Mouse (Mus musculus): ENCODE results near the gene Tent4a.
A peak's percentile ranks its signal among the peaks of the same experiment; 100 is the strongest.
"Not testable (repeated sequence)": the region's sequence is repeated elsewhere in the genome, so short reads cannot be mapped to it uniquely, and the experiment has no call there.

Tent4a gene

DNA sequence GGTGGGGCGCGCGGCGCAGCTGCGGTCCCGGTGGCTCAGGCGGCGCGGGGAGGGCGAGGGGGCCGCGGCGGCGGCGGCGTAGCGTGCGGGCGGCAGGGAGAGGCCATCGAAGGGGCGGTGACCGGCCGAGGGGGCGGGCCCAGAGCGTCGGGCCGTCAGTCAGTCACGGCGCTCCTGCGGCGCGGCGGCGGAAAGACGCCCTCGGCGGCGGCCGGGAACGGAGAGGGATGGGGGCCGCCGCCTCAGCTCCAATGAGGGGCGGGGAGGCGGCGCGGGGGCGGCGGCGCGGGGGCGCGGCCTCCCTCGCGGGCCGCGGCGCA is at the start of gene Tent4a:
TSS of gene Tent4a (minus strand) at position 284 of the 320 bp plus-strand sequence.
- DNase-seq: no peak

DNA sequence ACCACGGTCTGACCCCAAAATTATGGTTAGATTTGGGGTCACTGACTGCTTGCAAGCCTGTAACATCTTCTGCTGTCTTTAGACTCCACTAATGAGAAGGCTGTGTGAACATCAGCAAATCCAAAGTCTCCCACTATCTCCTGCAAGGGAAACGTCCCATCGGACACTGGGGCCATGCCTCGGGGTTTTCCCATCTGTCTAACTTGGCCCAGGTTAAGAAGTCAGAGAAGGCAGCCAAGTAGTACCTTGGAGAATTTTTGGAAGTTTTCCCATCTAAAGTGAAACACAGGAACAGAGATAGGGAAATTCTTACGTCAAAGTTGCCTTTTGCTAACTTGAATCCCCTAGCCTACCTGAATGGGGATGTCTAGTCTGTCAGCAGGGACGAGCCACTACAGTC is 49.2 kb upstream of the Tent4a start:
- peak in 1 of 2 experiments; percentile 3 for DNase-seq

DNA sequence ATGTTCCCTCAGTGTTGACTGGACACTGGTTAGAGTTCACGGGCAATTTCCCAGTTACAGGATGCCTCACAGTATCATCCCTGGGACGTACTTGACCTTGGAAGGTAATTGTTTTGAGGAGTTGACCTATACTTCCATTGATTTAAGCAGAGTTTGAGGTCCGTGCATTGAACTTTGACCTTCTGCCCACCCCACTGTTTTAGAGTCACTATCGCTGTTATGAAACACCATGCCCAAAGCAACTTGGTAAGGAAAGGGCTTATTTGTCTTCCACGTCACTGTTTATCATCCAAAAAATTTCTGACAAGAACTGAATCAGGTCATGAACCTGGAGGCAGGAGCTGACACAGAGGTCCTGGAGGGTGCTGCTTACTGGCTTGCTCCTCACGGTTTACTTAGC is 48.0 kb upstream of the Tent4a start:
- no peak for DNase-seq

DNA sequence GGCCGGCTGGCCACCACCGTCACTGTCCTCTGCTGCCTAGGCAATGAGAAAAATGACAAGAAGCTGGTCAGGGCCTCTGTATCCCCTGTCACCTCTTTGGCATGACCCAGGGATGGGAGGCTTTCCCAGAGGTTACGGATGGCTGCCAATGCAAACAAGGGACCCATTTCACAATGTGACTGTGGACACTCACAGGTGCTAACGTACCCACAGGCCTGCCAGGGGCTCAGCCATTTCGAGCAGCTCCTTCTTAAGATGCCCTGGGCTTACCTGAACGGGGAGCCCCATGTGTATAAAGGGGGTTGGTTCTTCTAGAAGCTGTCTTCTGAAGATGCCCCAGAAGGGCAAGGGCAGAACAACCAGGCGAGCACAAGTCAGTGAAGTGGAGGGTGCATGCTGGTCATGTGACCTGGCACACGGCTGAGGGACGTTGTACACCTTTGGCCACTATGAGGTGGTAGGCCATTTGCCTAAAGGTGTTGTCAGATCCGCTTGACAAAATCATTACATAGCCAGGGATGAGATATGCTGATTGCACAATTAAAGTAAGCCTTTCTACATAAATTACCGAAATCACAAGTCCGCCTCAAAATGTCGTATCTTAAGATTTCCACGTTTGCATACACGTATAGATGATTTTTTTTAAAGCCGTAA is 42.9 kb upstream of the Tent4a start:
- DNase-seq: no peak

DNA sequence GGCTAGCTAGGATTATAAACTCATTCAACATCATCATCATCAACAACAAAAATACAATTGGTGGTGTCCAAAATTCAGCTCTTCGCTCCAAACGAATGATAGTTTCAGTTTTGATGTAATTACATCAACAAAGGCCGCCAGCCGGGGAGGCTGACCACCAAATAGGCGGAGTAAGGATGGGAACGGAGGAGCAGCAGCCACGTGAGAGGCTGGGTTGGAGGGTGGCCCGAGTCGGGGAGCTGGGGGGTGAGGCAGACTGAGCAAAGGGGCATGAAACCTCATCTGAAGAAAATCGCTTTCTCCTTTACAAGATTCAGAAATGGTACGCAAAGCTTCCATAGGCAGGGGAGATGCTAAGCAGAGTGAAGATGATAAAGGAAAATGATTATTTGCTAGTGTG is 42.3 kb upstream of the Tent4a start:
- DNase-seq: no peak

DNA sequence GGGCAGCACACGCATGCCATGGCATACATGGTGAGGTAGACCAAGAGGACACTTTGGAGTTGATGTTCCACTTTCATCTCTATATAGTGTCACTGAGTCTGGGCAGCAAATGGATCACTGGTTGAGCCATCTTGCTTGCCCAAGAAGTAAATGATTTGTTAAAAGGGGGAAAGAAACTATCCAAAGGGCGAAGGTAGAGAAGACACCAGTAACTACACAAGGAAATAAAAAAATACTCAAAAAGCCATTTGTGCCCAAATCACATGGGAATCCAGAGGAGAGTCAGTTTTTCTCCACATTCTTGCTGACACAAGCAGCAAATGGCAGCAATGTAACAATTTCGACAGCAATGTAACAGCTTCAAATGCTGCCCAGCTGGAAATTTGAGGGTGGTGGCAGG is 38.2 kb upstream of the Tent4a start:
- no peak for DNase-seq

DNA sequence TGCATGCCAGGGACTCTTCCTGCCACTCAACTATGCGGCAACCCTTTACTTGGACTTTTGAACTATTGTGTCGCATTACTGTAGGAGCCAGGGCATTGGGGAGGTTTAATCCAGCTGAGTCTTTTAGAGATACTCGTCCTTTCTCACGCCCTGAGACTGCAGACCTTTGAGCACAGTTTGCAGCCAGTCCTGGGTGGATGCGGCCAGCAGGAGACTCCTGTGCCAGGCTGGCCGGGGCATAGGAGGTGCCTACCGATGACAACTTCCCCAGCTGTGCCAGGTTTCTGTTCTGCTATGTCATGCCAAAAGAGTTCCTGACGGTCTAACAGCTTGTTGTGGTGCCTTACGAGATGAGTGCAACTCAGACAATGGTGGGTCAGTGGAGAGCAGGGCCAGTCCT is 34.8 kb upstream of the Tent4a start:
- no peak for DNase-seq

DNA sequence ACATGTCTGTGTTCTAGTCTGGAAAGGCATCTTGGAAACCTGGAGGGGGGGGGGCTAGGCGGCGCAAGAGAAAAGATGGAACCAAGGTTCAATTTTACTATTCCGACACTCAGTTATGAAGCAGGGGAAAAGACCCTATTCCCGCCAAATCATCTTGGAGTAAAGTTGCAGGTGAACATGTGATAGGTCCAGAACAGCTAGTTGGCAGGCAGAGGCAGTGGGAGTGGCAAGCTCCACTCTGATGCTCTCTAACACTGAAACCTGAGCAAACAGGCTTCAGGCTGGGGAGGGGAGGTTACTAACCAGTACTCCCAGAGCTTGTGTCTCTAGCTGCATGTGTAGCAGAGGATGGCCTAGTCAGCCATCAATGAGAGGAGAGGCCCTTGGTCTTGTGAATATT is 31.0 kb upstream of the Tent4a start:
- not testable (repeated sequence) for DNase-seq

DNA sequence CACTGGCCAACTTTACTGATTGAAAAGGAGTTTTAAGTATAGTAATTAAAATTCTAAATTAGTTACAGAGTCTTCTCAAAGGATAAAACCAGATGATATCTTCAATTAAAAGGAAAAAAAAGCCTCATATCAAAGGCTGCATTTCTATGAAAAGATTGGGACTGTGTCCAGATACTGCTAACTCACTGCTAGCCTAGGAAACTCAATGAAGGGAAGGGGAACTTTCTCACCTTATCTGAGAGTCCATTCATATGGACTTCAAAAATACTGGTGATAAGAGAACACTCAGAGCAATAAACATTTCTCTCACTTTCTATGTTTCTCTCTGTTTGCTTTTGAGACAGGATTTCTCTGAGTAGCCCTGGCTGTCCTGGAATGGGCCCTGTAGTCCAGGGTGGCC is 30.2 kb upstream of the Tent4a start:
- no peak for DNase-seq

DNA sequence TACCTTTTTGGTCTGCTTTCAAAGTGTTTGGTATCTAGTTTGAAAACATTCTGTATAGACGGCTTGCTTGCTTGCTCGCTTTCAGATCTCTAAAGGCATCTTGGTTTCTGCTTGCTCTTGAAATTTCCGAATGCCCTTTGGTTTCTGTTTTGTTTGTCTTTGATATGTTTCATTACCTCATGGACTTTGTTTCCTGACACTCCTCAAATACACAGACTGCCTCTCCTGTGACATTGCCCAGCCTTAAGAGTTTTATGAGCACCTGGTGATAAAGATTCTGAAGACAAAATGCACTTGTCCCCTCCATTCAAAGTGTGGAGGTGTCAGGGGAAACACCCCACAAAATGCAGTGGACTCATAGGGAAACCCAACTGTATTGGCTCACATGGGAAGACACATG is 29.5 kb upstream of the Tent4a start:
- DNase-seq: no peak

DNA sequence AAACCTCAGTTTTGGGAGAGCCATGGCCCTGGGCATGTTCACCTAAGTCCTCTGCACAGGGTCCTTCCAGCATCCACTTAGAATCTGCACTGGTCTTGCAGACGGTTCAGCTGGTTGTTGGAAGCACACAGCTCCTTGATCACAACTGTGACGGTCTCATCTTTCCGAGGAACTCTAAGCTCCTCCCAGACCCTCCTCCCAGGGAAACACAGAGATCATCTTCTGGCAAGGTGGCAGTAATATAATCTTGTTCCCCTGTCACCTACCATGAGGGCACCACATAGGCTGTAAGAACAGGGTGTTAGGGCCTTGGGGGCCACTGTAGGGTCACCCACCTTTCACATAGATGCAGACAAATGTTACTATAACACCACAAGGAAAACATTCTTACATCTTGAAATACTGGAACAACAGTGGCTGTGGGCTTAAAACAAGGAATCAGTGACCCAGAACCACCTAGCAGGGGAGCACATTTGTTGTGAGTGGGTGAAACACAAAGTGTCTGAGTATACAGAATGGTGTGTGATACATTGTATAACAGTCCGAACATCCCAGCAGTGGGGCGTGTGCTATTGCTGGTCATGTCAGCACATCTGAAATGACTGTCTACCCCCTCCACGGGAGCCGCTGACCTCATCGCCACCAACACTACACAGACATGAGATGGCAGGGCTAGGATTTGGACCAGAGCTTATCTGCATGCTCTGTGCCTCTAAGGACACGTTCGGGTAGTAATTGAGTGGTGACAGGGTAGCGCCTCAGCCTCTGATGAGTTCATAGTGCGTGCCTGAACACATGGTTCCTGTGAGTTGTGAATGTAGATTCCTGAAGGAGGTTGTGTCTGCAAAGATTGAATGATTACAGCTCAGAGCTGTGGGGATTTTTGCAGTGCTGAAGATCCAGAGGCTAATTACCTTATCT is 28.5 kb upstream of the Tent4a start:
- no peak for DNase-seq

DNA sequence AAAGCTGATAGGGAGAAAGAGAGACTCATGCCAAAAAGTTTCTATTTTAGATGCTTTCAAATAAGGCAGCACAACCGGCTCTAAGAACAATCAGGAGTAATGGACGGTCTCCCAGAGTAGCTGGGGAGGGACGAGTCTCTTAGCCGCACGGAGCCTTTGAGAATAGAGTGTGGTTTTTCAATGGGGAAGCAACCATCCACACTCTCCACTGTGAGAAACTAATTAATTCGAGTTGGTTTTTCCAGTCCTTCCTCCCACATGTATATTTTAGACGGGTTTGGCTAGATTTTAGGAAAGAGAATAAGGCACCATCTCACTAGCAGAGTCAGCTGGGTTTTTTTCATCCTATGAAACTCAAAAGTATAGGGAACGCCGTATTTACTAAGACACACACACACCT is 27.6 kb upstream of the Tent4a start:
- no peak for DNase-seq

DNA sequence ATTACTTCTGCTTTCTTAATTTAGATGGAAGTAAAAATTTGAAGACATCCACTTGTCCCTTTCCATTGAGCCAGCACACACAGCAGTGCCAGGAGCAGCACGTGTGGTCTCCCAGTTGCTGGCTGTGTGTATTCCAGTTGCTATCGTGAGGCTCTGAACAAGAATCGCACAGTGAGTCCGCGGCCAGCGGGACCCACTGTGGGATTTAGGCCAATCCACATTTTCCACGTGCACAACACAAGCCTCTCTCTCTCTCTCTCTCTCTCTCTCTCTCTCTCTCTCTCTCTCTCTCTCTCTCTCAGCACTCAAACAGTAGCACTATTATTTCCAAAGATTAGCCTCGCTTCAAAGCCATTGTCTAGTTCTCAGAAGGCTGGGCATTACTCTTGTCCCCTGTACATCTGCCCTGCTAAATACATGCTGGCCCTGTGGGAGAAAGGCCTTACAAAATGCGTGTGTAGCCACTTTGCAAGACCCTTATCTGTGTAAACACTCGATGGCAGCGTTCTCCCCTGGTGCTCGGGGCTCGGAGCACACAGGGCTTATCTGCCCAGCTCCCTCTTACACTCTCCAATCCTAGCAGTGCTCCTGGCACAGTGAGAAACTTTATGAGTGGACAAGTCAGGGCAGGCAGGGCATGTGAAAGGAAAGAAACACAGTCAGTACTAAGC is 25.0 kb upstream of the Tent4a start:
- no peak for DNase-seq

DNA sequence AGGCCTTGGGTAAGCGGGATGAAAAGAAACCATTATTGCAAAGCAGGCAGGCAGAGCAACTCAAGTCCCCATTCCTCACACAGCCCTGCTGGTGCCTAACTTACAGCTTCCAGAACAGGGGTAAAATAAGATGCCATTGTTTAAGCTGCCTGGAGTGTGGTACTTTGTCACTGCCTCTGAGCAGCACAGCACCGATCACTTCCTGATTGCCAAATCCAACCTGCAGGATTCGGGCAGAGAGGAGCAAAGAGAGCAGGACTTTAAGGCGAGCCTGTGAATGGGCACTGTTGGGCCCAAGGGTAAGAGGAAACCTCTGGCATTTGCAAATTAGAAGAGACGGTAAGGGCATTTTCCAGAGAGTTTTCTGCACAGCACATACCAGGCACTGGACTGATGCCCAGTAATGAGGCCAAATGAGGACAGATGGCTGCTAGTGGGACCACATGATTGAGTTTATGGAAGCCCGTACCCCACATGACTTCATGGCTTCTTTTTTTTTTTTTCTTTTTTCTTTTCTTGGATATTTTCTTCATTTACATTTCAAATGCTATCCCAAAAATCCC is 23.8 kb upstream of the Tent4a start:
- DNase-seq: no peak

DNA sequence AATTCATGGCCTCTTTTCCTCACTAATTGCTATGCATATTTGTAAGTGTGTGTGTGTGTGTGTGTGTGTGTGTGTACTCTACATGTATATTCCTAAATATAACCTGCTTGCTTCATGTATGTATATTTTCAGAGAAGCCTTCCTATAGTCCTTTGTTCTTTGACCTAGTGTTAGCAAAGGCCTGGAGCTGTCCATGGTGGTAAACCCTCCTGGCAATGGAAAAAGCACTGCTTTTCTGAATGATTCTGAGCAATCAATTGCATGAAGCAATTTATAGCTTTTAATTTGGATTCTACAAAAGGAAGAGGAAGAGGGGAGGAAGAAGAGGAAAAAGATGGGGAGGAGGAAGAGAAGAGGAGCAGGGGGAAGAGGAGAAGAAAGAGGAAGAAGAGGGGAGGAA is 22.3 kb upstream of the Tent4a start:
- DNase-seq: no peak

DNA sequence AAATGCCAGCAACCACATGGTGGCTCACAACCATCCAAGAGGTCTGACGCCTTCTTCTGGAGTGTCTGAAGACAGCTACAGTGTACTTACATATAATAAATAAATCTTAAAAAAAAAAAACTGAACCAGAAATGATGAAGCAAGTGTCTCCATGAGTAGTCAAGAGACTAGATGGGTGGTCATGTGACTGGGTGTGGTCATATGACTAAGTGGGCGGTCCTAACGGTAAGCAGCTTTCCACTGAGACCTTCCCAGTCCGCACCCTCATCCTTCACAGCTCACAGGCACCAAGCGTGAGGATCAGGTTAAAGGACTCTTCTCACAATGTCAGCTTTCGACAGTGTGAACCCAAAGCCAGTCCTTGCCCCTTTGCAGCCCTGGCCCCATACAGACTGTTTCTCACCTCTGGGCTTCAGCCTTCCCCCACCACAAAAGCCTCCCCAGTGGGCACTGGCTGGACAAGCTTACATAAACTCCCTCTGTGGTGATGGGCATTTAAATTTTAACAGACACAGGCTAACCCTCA is 21.6 kb upstream of the Tent4a start:
- DNase-seq: no peak

DNA sequence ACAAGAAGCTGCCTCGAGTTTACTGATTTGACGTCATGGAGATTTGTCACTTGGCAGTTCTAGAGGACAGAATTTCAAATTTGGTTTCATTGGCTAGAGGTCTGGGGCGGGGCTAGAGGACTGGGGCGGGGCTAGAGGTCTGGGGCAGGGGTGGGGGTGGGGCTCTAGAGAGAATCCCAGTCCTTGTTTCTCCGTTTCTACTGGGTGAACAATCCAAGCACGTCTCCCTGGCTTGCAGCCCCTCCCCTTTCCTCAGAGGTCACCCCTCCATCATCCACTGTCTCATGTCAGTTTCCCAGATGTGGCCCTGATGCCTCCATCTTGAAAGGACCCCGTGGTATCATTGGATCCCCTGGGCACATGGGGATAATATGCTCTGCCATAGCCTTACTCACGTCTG is 20.6 kb upstream of the Tent4a start:
- DNase-seq: no peak

DNA sequence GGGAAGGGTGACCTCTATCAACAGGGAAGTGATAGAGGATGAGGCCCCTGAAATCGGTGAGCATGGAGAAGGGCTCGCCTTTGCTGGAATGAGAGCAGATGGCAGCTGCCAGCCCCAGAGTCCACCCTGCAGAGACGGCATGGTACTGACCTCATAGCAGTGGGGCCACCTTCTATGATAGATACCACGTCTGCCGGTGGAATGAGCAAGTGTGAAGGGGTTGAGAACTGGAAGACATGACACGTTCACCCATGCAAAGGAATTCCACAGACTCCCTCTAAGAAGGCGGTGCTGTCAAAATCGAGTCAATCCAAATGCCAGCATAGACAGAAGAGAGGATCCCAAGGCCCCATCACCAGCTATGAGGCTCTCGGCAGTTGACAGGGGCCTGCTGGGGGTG is 19.8 kb upstream of the Tent4a start:
- no peak for DNase-seq

DNA sequence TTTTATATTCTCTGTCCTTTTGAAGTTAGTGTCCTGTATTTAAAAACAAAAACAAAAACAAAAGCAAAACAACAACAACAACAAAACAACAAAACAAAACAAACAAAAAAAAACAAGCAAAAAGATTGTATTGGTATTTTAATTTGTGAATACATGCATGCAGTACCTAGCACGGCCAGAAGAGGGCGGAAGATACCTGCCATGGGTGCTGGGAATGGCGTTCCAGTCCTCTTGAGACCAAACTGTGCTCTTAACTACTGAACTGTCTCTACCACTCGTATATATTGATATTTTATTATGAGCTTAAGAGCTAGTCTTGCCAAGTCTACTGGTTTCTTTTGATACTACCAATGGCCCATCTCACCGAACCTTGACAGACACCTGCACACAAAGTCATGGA is 18.6 kb upstream of the Tent4a start:
- no peak for DNase-seq

DNA sequence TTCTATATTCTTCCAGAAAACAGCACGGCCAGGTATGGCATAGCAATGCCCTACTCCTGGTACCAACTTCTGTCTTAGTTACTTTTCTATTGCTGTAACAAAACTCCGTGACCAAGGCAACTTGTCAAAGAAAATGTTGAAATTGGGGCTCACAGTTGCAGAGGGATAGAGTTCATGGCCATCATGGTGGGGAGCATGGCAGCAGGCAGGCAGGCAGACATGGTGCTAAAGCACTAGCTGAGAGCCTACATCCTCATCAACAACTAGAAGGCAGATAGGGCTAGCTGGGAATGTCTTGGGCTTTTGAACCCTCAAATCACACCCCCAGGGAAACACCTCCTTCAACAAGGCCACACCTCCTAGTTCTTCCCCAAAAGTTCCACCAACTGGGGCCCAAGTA is 16.4 kb upstream of the Tent4a start:
- no peak for DNase-seq

DNA sequence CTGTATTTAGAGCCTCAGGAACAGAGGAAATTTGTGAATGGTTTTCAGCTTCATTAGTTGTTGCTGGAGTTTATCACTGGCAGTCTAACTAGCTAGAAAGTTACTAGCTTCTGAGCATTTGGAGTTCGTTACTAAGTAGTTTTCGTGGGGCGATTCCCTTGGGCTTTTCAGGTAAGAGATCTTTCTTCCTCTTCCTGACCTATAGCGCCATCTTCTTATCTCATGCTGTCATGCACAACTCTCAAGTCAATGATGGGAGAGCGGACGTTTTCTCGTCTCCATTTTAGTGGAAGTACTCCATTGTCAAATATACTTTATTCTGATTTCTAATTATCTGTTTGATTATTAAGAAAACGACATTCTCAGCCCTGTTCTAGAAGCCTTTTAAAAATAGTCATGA is 15.6 kb upstream of the Tent4a start:
- DNase-seq: no peak

DNA sequence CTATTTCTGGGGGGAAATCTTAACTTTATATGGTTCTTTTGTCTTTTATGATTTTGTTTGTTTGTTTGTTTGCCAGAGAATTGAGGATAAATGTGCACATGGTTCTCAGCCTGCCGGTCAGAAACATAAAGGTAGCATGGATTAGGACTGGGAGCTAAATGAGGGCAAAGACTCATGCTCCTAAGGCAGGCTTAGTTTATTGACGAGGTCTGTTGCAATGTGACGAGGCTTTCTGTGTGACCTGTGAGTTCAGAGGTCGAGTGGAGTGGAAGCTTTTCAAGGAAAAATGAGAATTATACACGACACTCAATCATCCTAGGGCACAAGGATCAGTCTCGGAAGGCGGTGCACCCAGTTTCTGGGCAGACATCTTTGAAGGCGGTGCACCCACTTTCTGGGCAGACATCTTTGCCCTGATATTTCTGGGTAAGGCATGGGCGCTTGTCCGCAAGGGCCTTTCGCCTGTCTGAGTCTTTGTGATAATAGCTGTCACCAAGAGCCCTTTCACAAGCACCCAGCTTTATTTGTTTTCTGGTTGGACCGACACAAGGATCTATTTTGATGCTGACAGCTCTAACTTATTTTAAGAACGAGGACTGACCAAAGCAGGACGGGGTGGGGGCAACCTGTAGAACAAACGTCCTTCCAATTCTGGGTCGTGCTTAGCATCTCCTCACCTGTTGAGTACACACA is 13.2 kb upstream of the Tent4a start:
- DNase-seq: no peak

DNA sequence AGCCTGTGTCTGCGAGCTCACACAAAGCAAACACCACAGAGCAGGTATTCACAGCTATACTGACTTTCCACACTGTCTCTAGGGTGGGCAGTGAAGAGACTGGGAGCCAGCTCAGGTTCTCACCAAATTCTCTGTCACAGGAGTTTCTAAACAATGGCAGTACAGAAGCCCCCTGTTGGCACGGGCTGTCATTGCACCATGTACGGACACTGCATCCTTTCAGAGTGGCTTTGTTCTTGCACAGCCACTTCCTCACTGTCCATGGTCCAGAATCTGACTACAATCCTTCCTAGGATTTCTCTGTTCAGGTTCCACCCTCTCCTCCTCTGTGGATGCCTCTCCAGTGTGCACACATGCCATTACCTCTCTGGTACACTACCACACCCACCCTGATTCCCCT is 10.6 kb upstream of the Tent4a start:
- peak in 1 of 2 experiments; percentile 62 for DNase-seq

Data from lung, postnatal 4 days (tissue).